Mouse (Mus musculus) MEL (cell line): ENCODE measurements at regions not wholly inside any gene's neighbourhood (a gene's known extent, or its start where the extent isn't known, plus 50 kb on each side); places are given as distances from the start of the nearest gene placed in this dataset.

ENCODE experiments used
- DNase-seq: peaks from one replicate; pipeline ENCODE4 v3.0.0; 2011; ENCODE audit warnings: low read depth, low spot score
- H3K27ac ChIP-seq: 2 replicates; pipeline ENCODE4 v1.5.1; 2012; ENCODE audit warnings: low read depth, mild to moderate bottlenecking, control low read depth, low read length, moderate library complexity; ENCODE audit not compliant: control insufficient read depth
- H3K27me3 ChIP-seq, 2 experiments: fragments of 150-350 bp in 1 of 2; sonication (generic) in 1 of 2; 2 replicates each; pipeline ENCODE4 v1.6.1; 2012; ENCODE audit warnings: low read length in 2 of 2, mild to moderate bottlenecking in 2 of 2, improper control_type of control experiment in 1 of 2, moderate library complexity in 1 of 2; ENCODE audit not compliant: insufficient read depth in 2 of 2, control insufficient read depth in 1 of 2
- H3K36me3 ChIP-seq, 2 experiments: 2 replicates each; pipeline ENCODE4 v1.6.1; 2012 to 2014; ENCODE audit warnings: low read length in 2 of 2, improper control_type of control experiment in 1 of 2, inconsistent platforms in 1 of 2, mild to moderate bottlenecking in 1 of 2; ENCODE audit not compliant: insufficient read depth in 2 of 2, control insufficient read depth in 1 of 2
- H3K4me1 ChIP-seq, 2 experiments: fragments of 150-350 bp in 1 of 2; sonication (generic) in 1 of 2; 2 replicates each; pipeline ENCODE4 v1.6.1; 2012; ENCODE audit warnings: low read length in 2 of 2, improper control_type of control experiment in 1 of 2, mild to moderate bottlenecking in 1 of 2; ENCODE audit not compliant: insufficient read depth in 2 of 2, control insufficient read depth in 1 of 2
- H3K4me3 ChIP-seq, 2 experiments: fragments of 150-350 bp in 1 of 2; sonication (generic) in 1 of 2; 2 replicates each; pipeline ENCODE4 v1.5.1; 2012; ENCODE audit warnings: low read depth in 2 of 2, low read length in 2 of 2, mild to moderate bottlenecking in 2 of 2, moderate library complexity in 2 of 2, control low read depth in 1 of 2, improper control_type of control experiment in 1 of 2; ENCODE audit not compliant: control insufficient read depth in 1 of 2, insufficient read depth in 1 of 2
- H3K79me2 ChIP-seq: 2 replicates; pipeline ENCODE4 v1.6.1; 2012; ENCODE audit warnings: mild to moderate bottlenecking, low read length, moderate library complexity; ENCODE audit not compliant: control insufficient read depth, poor library complexity, insufficient read depth
- H3K9ac ChIP-seq: 2 replicates; pipeline ENCODE4 v1.6.1; 2012; ENCODE audit warnings: low read depth, mild to moderate bottlenecking, control low read depth, low read length, moderate library complexity; ENCODE audit not compliant: control insufficient read depth, poor library complexity, severe bottlenecking
- H3K9me3 ChIP-seq: fragments of 150-350 bp; sonication (generic); replicated peaks from 2 replicates; pipeline ENCODE4 v1.6.1; 2012; ENCODE audit warnings: mild to moderate bottlenecking, low read length, improper control_type of control experiment, moderate library complexity; ENCODE audit not compliant: insufficient read depth
- BHLHE40 ChIP-seq: IDR thresholded peaks from 2 replicates; pipeline ENCODE4 v1.6.1; 2012; ENCODE audit warnings: low read depth, mild to moderate bottlenecking, inconsistent platforms, low read length, improper control_type of control experiment, borderline replicate concordance
- E2F4 ChIP-seq: IDR thresholded peaks from 2 replicates; pipeline ENCODE4 v1.6.1; 2011; ENCODE audit warnings: low read depth, low read length, improper control_type of control experiment, borderline replicate concordance
- ELF1 ChIP-seq: IDR thresholded peaks from 2 replicates; pipeline ENCODE4 v1.6.1; 2014; ENCODE audit warnings: low read depth, mild to moderate bottlenecking, inconsistent platforms, low read length, improper control_type of control experiment, moderate library complexity
- EP300 ChIP-seq, 2 experiments: IDR thresholded peaks; 2 replicates each; pipeline ENCODE4 v1.6.1; 2011; ENCODE audit warnings: improper control_type of control experiment in 2 of 2, low read length in 2 of 2, low read depth in 1 of 2, mild to moderate bottlenecking in 1 of 2
- ETS1 ChIP-seq: IDR thresholded peaks from 2 replicates; pipeline ENCODE4 v1.6.1; 2012; ENCODE audit warnings: low read depth, mild to moderate bottlenecking, inconsistent platforms, low read length, improper control_type of control experiment, moderate library complexity
- GABPA ChIP-seq: IDR thresholded peaks from 2 replicates; pipeline ENCODE4 v1.6.1; 2012; ENCODE audit warnings: low read depth, mild to moderate bottlenecking, inconsistent platforms, low read length, improper control_type of control experiment, moderate library complexity
- JUND ChIP-seq: IDR thresholded peaks from 2 replicates; pipeline ENCODE4 v1.6.1; 2011; ENCODE audit warnings: low read depth, mild to moderate bottlenecking, improper control_type of control experiment, low read length
- MAX ChIP-seq: IDR thresholded peaks from 2 replicates; pipeline ENCODE4 v1.6.1; 2011; ENCODE audit warnings: low read length, improper control_type of control experiment
- MAZ ChIP-seq: IDR thresholded peaks from 2 replicates; pipeline ENCODE4 v1.6.1; 2012; ENCODE audit warnings: low read depth, mild to moderate bottlenecking, inconsistent platforms, low read length, improper control_type of control experiment
- MEF2A ChIP-seq: IDR thresholded peaks from 2 replicates; pipeline ENCODE4 v1.6.1; 2014; ENCODE audit warnings: low read depth, mild to moderate bottlenecking, inconsistent platforms, low read length, improper control_type of control experiment; ENCODE audit not compliant: poor library complexity, insufficient replicate concordance, severe bottlenecking; ENCODE audit errors: extremely low read depth
- MYB ChIP-seq: IDR thresholded peaks from 2 replicates; pipeline ENCODE4 v1.6.1; 2011; ENCODE audit warnings: mild to moderate bottlenecking, low read depth, low read length, improper control_type of control experiment
- MYC ChIP-seq: IDR thresholded peaks from 2 replicates; pipeline ENCODE4 v1.6.1; 2011; ENCODE audit warnings: low read depth, mild to moderate bottlenecking, low read length, improper control_type of control experiment, moderate library complexity
- NELFE ChIP-seq: IDR thresholded peaks from 2 replicates; pipeline ENCODE4 v1.6.1; 2011; ENCODE audit warnings: low read depth, low read length, improper control_type of control experiment
- NRF1 ChIP-seq: IDR thresholded peaks from 2 replicates; pipeline ENCODE4 v1.6.1; 2014; ENCODE audit warnings: low read depth, mild to moderate bottlenecking, inconsistent platforms, low read length, improper control_type of control experiment, moderate library complexity; ENCODE audit not compliant: poor library complexity, insufficient read depth, severe bottlenecking
- SIN3A ChIP-seq: IDR thresholded peaks from 2 replicates; pipeline ENCODE4 v1.6.1; 2012; ENCODE audit warnings: low read length, improper control_type of control experiment, inconsistent platforms
- TAL1 ChIP-seq: IDR thresholded peaks from 2 replicates; pipeline ENCODE4 v1.6.1; 2012; ENCODE audit warnings: mild to moderate bottlenecking, inconsistent platforms, low read length, moderate library complexity, mixed read lengths
- TCF12 ChIP-seq: IDR thresholded peaks from 2 replicates; pipeline ENCODE4 v1.6.1; 2014; ENCODE audit warnings: low read depth, mild to moderate bottlenecking, inconsistent platforms, low read length, improper control_type of control experiment, moderate library complexity
- UBTF ChIP-seq: IDR thresholded peaks from 2 replicates; pipeline ENCODE4 v1.6.1; 2012; ENCODE audit warnings: low read depth, mild to moderate bottlenecking, inconsistent platforms, low read length, improper control_type of control experiment, moderate library complexity, borderline replicate concordance; ENCODE audit not compliant: insufficient read depth
- USF1 ChIP-seq: IDR thresholded peaks from 2 replicates; pipeline ENCODE4 v1.6.1; 2014; ENCODE audit warnings: low read depth, mild to moderate bottlenecking, inconsistent platforms, low read length, improper control_type of control experiment, moderate library complexity
- USF2 ChIP-seq, 2 experiments: IDR thresholded peaks; 2 replicates each; pipeline ENCODE4 v1.6.1; 2011 to 2012; ENCODE audit warnings: improper control_type of control experiment in 2 of 2, low read length in 2 of 2, borderline replicate concordance in 1 of 2, inconsistent platforms in 1 of 2, low read depth in 1 of 2, mild to moderate bottlenecking in 1 of 2; ENCODE audit not compliant: insufficient read depth in 1 of 2
- ZC3H11A ChIP-seq: IDR thresholded peaks from 2 replicates; pipeline ENCODE4 v1.6.1; 2012; ENCODE audit warnings: low read depth, mild to moderate bottlenecking, inconsistent platforms, low read length, improper control_type of control experiment
- ZMIZ1 ChIP-seq: IDR thresholded peaks from 2 replicates; pipeline ENCODE4 v1.6.1; 2012; ENCODE audit warnings: low read depth, mild to moderate bottlenecking, inconsistent platforms, low read length, improper control_type of control experiment, moderate library complexity

- Histone ChIP-seq H3K9ac (no peak overlapping the region), H3K36me3 (no peaks in the 10 kb centered on the region), H3K4me3 (no peak overlapping the region), H3K27ac (no peak overlapping the region), H3K79me2 (no peaks in the 10 kb centered on the region), H3K27me3 (no peaks in the 10 kb centered on the region), H3K9me3 (no peaks in the 10 kb centered on the region), H3K4me1 (no peaks in the 10 kb centered on the region)
- DNase-seq: no peak
- TF ChIP-seq NRF1 (no peak), MAX (no peak), ZC3H11A (no peak)
These were observed 823.7 kb downstream of the Jrkl start for GRCm38 (mm10) chr9:12421906-12422305.

- H3K9me3 ChIP-seq: no peaks in the 10 kb centered on the region
- H3K9ac ChIP-seq: no peak overlapping the region
- no peak overlapping the region for H3K27ac ChIP-seq
- no peaks in the 10 kb centered on the region for H3K79me2 ChIP-seq
- no peaks in the 10 kb centered on the region for H3K27me3 ChIP-seq
- DNase-seq: no peak
- no peaks in the 10 kb centered on the region for H3K36me3 ChIP-seq
- no peak overlapping the region for H3K4me3 ChIP-seq
- no peaks in the 10 kb centered on the region for H3K4me1 ChIP-seq
- no peak for TF ChIP-seq MAZ
- no peak for TF ChIP-seq EP300 (IDR thresholded peaks at IDR 0.05; ENCODE audit: low read depth in 1 of 2, low read length in 2 of 2)
- no peak for TF ChIP-seq BHLHE40
- TF ChIP-seq E2F4: no peak
- TF ChIP-seq UBTF: no peak
- no peak for TF ChIP-seq NELFE
- TF ChIP-seq NRF1: no peak
- no peak for TF ChIP-seq ZMIZ1
- no peak for TF ChIP-seq MYC
These were observed 837.1 kb downstream of the Jrkl start for GRCm38 (mm10) chr9:12408500-12408899.

- H3K9ac ChIP-seq: no peak overlapping the region
- no peak overlapping the region for H3K4me3 ChIP-seq
- DNase-seq: no peak
- H3K36me3 ChIP-seq: no peaks in the 10 kb centered on the region
- no peaks in the 10 kb centered on the region for H3K4me1 ChIP-seq
- no peaks in the 10 kb centered on the region for H3K9me3 ChIP-seq
- H3K27me3 ChIP-seq: no peaks in the 10 kb centered on the region
- no peaks in the 10 kb centered on the region for H3K79me2 ChIP-seq
- TF ChIP-seq MEF2A: no peak
- no peak for TF ChIP-seq JUND
- TF ChIP-seq USF2 (IDR thresholded peaks at IDR 0.05; ENCODE audit: borderline replicate concordance in 1 of 2, insufficient read depth in 1 of 2, low read depth in 1 of 2, low read length in 2 of 2): no peak
- TF ChIP-seq NRF1: no peak
- no peak for TF ChIP-seq ZC3H11A
- TF ChIP-seq USF1: no peak
- no peak for TF ChIP-seq ETS1
- no peak for TF ChIP-seq SIN3A
- TF ChIP-seq TAL1: no peak
- TF ChIP-seq GABPA: no peak
- no peak for TF ChIP-seq TCF12
- no peak for TF ChIP-seq MAX
- TF ChIP-seq MYB: no peak
- no peak for TF ChIP-seq ELF1
- H3K27ac ChIP-seq: no peak overlapping the region
These were observed 841.4 kb downstream of the Jrkl start for GRCm38 (mm10) chr9:12404185-12404584.
